Mouse (Mus musculus) CH12F3 (cell line): ENCODE data around the gene Evc.

Experiments used
- in situ Hi-C: fragments of 300-500 bp; cut with MboI; formaldehyde crosslinking; loops from 2 replicates; pipeline ENCODE4 v1.14.3; 2020; ENCODE audit warnings: low sequenced_read_pairs

Gene Evc

DNA sequence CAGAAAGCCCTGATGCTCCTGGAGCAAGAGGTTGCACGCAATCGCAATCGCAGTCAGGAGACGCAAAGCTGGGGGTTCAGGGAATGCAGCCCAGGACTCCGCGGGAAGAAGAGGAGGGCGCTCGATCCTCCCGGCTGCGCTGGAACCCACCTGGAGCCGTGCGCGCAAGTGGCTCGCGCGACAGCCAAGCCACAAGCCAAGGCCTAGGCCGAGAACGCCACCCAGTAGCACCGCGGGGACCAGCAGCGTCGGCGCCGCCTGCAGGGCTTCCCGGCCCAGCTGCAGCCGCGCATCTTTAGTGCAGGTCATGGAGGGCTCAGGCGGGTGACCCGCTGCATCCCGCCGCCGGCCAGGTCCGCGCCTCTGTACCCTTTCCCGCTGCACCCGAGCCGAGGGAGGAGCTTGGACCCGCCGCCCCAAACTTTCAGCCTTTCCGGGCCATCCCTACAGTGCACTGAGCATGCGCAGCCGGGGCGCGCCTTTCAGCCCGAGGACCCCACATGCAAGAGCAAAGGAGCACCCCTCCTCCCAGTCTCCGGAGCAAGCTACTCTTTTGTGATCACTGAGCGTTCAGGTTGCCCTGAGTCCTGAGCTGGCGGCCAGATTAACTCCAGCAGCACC lies at the start of gene Evc:
Evc (minus strand) TSS at position 410 of the 621 bp plus-strand sequence.
- in situ Hi-C loops = no loop called here

DNA sequence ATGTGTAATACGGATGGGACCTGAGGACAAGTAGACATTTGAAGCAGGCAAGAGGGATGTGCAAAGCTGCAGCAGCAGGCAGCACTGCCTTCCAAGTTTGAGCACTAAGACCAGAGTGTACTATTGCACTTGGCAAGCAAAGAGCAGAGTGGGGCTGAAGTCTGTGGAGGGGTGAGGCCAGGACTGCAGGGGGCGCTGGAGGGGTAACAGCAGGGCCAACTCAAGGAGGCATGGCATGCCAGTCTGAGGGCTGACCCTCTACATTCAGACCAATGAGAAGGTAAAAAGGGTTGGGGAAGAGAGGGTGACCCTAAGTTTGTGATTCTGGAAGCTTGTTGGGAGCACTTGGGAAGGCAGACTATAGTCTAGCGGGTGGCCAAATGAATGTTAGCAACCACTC lies 46.9 kb upstream of the Evc start:
- in situ Hi-C loops = no loop called here

DNA sequence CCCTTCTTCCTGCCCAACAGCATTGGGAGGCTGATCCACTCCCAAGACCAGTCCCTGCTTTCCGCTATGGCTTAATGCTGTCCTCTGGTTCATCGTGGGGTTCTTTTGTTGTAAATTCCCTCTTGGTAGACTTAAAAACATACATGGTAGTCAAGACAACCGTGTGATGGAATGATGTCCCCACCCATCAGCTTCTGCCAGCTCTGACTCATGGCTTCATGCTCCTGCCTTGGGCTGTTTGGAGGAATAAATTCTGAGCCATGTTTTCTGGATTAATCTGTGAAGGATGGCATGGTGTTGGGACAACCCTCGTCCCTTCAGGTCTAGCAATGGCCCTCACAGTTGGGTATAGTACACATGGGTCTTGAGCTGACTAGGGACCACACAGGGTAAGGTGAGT lies 43.9 kb upstream of the Evc start:
- in situ Hi-C loops = no loop called here

- in situ Hi-C loops = no loop called here
These were observed 40.7 kb upstream of the Evc start for GRCm38 (mm10) chr5:37377376-37377775.

DNA sequence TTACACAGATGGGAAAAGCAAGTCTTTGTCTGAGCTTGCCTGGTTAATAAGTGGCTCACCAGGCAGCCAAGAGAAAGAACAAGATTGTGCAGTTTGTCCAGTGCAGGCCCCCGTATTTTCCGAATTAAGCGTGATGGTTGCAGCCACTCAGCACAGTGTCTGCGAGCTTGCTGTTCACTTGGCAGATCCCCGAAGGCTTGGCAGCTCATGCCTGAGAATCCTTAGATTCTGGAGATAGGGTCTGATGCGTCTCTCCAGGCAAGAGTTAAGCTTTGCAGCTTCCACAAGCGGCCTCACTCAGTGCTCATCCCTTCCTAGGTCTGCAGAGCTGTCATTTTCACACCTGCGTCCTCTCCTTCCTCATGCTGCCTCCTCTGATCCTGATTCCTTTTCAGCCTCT lies 32.1 kb upstream of the Evc start:
- in situ Hi-C loops = no loop called here

GRCm38 (mm10) chr5:37365751-37366150 lies 29.1 kb upstream of the Evc start:
- in situ Hi-C loops = no loop called here

- in situ Hi-C loops = no loop called here
These were observed 26.6 kb upstream of the Evc start for GRCm38 (mm10) chr5:37363284-37363683.

DNA sequence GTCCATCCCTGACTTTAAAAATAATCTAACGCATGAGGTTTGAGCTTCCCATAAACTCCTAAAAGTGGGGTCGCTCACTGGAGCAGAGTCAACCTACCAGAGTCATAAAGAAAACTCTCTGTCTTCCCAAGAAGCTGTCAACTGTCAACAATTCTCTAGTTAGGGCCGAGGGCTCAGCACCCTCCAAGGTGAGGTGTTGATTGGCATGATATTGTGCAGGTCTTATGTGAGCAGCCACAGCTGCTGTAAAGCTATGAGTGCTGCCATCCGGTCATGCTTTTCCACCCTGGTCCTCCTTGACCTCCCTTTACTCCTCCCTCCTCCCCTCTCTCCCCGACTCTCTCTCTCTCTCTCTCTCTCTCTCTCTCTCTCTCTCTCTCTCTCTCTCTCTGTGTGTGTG lies 25.9 kb upstream of the Evc start:
- in situ Hi-C loops = no loop called here

DNA sequence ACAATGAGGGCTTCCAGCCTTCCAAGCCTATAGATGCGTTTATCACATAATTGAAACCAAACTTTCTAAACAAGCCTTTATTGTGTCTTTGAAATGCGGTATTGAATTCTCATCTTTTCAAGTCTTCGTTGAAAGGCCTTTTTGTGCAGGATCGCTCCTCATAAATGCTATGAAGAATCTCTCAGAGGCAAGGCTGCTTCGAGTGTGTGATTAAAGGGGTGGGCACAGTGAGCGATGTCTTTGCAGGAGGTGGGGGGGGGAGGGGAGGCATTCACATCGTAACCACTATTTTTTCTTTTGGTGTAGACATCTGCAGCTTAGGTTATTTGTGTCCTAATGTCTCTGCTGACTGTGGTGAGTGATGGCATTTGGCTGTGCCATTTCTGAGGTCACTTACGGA lies 19.3 kb upstream of the Evc start:
- in situ Hi-C loops = no loop called here

DNA sequence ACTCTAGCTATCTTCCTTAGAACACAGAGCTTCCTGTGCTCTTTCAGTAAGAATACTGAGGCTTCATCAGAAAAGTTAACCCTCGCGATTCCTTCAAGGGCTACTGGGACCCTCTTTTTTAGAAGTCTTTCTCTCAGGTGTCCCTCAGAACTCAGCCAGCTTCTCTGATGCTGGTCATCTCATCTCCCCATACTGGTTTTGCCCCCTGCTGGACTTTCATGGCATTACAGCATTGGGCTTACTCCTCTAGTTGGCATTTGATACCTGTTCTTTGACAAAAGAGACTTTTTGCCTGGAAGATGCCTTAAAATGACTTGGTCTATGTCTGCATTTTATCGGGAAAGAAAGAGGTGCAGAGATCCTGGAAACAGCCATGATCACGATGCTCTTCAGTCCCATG lies 17.7 kb upstream of the Evc start:
- in situ Hi-C loops = no loop called here

- in situ Hi-C loops = no loop called here
These were observed 15.1 kb upstream of the Evc start for GRCm38 (mm10) chr5:37351791-37352190.

DNA sequence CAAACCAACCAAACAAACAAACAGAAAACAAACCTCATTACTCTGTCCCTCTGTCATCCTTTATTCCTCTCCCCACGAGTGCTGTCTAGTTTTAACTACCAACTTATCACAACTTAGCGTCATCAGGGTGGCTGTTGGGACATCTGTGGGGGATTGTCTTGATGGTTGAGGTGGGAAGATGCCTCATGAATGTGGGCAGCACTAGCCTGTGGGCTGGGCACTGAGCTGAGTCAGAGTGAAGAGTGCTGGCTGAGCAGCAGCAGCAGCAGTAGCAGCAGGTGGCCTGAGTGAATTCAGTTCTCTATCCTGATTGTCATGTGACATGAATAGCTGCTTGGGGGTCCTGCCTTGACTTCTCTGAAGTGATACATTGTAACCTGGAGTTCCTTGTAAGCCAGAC lies 7.3 kb upstream of the Evc start:
- in situ Hi-C loops = no loop called here

- in situ Hi-C loops = no loop called here
These were observed 1.6 kb upstream of the Evc start, which contains the start of gene Evc2 for GRCm38 (mm10) chr5:37338288-37338687. Evc2 (plus strand) TSS chr5:37338499.

DNA sequence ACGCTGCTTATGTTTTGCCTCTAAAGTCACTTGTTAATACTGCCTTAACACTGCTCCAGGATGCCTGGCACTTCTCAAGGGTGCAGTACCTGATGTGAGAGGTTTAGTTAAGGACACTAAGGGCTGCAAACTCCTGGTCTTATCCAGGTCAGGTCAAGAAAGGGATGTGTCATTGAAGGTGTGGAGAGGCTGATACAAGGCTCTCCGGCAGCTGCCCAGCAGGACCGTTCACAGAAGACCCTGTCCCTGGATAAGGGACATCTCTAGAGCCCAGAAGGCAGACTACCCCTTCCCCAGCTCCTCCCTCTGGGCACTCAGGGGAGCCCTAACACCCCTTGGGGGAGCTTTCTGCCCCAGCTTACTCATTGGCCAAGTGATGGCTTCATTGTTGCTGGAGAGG lies 1.0 kb upstream of the Evc start:
- in situ Hi-C loops = no loop called here

- in situ Hi-C loops = no loop called here
These were observed 1.6 kb downstream of the Evc start for GRCm38 (mm10) chr5:37335061-37335460.

DNA sequence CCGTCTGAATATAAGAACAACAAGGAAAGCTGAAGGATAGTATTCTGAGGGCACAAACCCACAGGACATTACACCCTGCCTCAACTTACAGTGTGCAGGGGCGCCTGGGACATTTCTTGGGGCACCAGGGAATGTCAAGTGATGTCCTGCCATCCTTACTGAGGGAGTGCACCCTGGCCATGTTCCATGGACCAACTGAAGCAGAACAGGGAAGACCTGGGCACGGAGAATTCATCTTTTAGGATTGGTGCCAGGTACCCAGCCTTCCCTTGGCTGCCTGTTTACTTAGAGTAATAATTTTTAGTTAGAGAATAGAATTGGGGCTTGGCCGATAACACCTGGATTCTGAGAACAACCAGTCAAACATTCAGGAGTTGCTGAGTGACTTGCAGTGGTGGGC lies 4.6 kb downstream of the Evc start:
- in situ Hi-C loops = no loop called here

GRCm38 (mm10) chr5:37331133-37331505 lies 5.6 kb downstream of the Evc start:
- in situ Hi-C loops = no loop called here

- in situ Hi-C loops = no loop called here
These were observed 6.1 kb downstream of the Evc start for GRCm38 (mm10) chr5:37330449-37331132.

DNA sequence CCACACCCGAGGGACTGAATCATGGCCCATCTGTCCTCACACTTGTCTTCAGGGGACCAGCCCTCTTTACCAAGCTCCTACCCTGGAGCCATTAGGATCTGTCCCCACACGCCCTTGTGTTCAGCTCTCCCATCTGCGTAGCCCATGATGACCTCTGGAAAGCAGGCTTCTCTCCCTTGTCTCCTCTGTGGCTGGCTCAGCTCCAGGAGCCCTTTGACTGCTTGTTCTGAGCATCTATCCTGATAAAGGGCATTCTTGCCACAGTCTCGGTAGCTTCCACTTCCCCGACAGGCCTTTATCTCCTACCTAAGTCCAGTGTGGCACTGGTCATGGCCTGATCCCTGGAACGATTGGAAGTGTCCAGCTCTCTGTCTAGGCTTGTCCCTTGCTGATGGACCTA lies 10.0 kb downstream of the Evc start:
- in situ Hi-C loops = no loop called here

DNA sequence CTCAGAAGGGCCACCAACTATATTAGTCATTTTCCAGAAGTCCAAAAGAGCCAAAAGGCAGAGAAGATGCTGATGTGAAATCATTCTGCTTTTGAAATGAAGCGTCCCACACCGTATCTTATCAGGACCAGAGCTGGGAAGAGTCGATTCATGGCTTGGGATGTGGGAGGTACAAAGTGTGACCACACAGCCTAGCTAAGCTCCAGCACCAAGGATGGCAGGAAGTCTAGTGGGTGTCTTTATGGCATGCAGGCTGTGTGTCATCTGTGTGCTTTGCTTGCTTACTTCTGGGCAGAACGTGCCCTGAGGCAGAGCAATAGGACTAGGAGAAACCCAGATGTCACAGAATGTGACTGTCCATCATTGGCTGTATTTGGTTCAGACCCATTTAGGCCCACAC lies 15.9 kb downstream of the Evc start:
- in situ Hi-C loops = no loop called here

DNA sequence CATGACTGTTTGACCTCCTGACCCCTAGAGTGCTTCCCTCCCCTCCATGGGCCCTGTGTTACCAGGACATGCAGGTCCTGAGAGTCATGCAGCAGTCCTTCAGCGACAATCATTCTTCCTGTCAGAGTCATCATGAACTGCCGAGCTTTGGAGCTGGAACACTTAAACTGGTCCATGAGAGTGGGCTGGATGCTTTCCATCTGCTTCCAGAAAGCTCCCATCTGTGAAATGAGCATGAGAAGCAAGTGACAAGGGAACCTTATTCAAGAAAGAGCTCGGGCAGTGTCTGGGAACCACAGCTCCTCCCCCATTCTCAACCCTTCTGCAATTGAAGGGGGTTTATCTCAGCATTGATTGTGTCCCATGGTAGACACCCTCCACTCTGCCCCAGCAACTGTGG lies 16.5 kb downstream of the Evc start:
- in situ Hi-C loops = no loop called here

- in situ Hi-C loops = no loop called here
These were observed 18.0 kb downstream of the Evc start for GRCm38 (mm10) chr5:37318715-37319114.
